ENCODE assay signal across 8 mouse cellular contexts in genomic region chrX:73007597-73008479, GRCm38 (mm10). TPM values are rescaled to one million over a fixed set of nuclear protein-coding genes. Genes with fewer than 3 reads are reported as not detected.
DNase-seq lines count a peak whose midpoint lies in the region; ATAC-seq and TF ChIP-seq lines count a peak whose summit lies in the region.

No protein-coding gene starts in this region.

- peaks cover 61% of the 10 kb centered on the region for H3K4me1 ChIP-seq in erythroblast, embryonic 14.5 days (ENCODE audit: control insufficient read depth)
- no peaks in the 10 kb centered on the region for H3K4me1 ChIP-seq in heart, embryonic 13.5 days
- H3K4me1 ChIP-seq in liver, embryonic 12.5 days, result peaks cover 36% of the 10 kb centered on the region
- no peaks in the 10 kb centered on the region for H3K4me1 ChIP-seq in stomach, embryonic 15.5 days

- peak; percentile 47; the same call in 1 of the 2 replicates for TF ChIP-seq POLR2A in brain, embryonic 14.5 days (IDR thresholded peaks at IDR 0.05; ENCODE audit: borderline replicate concordance, extremely low read depth, insufficient read depth, insufficient read length, poor library complexity, severe bottlenecking)

- peak overlapping the region; percentile 57 for H3ac ChIP-seq in C2C12 (ENCODE audit: control insufficient read depth, insufficient read length, low read depth)

- no peak overlapping the region for H3K4me3 ChIP-seq in C2C12 (ENCODE audit: insufficient read depth, poor library complexity, severe bottlenecking)
- peak overlapping the region; percentile 62 for H3K4me3 ChIP-seq in erythroblast, embryonic 14.5 days (replicated peaks)
- H3K4me3 ChIP-seq in heart, embryonic 13.5 days, result peak overlapping the region; percentile 49
- peak overlapping the region; percentile 44 for H3K4me3 ChIP-seq in liver, embryonic 12.5 days
- H3K4me3 ChIP-seq in stomach, embryonic 15.5 days (replicated peaks), result peak overlapping the region; percentile 33

- H3K79me2 ChIP-seq in C2C12 (ENCODE audit: control insufficient read depth, insufficient read depth), result no peaks in the 10 kb centered on the region

- peak; percentile 85 for TF ChIP-seq CTCF in C2C12 (IDR thresholded peaks at IDR 0.05; ENCODE audit: control insufficient read depth, insufficient read depth, insufficient read length)
- peak; percentile 94 for TF ChIP-seq CTCF in brain, embryonic 14.5 days (IDR thresholded peaks at IDR 0.05; ENCODE audit: borderline replicate concordance, extremely low read depth, insufficient read depth, insufficient read length)

- ATAC-seq in heart, embryonic 13.5 days (ENCODE audit: extremely low read depth, insufficient number of reproducible peaks, low FRiP score, low TSS enrichment), result peak; percentile 95
- ATAC-seq in liver, embryonic 12.5 days, result peak; percentile 96
- peak; percentile 99 for ATAC-seq in stomach, embryonic 15.5 days (ENCODE audit: insufficient read depth, low FRiP score, low read depth)

- no peaks in the 10 kb centered on the region for H3K9me3 ChIP-seq in erythroblast, embryonic 14.5 days (ENCODE audit: control insufficient read depth, low read length)
- H3K9me3 ChIP-seq in heart, embryonic 13.5 days, result no peaks in the 10 kb centered on the region
- no peaks in the 10 kb centered on the region for H3K9me3 ChIP-seq in liver, embryonic 12.5 days (replicated peaks)
- no peaks in the 10 kb centered on the region for H3K9me3 ChIP-seq in stomach, embryonic 15.5 days

- DNase-seq in brain, embryonic 14.5 days (ENCODE audit: low read depth), result peak; percentile 97
- DNase-seq in kidney, postnatal 10 days, result peak; percentile 94
- peak; percentile 88 to 93 for DNase-seq in natural killer cell, adult 2 months (ENCODE audit: low spot score in 2 of 2)

- H3K27ac ChIP-seq in heart, embryonic 13.5 days (replicated peaks), result peak overlapping the region; percentile 67
- peak overlapping the region; percentile 56 for H3K27ac ChIP-seq in liver, embryonic 12.5 days
- no peak overlapping the region for H3K27ac ChIP-seq in stomach, embryonic 15.5 days

- peak overlapping the region; percentile 64 for H3K4me2 ChIP-seq in heart, embryonic 13.5 days
- peak overlapping the region; percentile 65 for H3K4me2 ChIP-seq in liver, embryonic 12.5 days
- peak overlapping the region; percentile 49 for H3K4me2 ChIP-seq in stomach, embryonic 15.5 days

- no peaks in the 10 kb centered on the region for H3K36me3 ChIP-seq in C2C12 (ENCODE audit: control insufficient read depth, insufficient read depth)
- H3K36me3 ChIP-seq in erythroblast, embryonic 14.5 days (ENCODE audit: control insufficient read depth), result no peaks in the 10 kb centered on the region
- no peaks in the 10 kb centered on the region for H3K36me3 ChIP-seq in heart, embryonic 13.5 days
- no peaks in the 10 kb centered on the region for H3K36me3 ChIP-seq in liver, embryonic 12.5 days
- H3K36me3 ChIP-seq in stomach, embryonic 15.5 days, result no peaks in the 10 kb centered on the region

- 11% methylated on average over 23 of the region's 27 CpGs for WGBS in heart, embryonic 13.5 days
- 6% methylated on average over 24 of the region's 27 CpGs for WGBS in liver, embryonic 12.5 days (ENCODE audit: insufficient replicate concordance)
- WGBS in stomach, embryonic 15.5 days, result 19% methylated on average over 21 of the region's 27 CpGs

- H3K79me3 ChIP-seq in C2C12 (ENCODE audit: low read depth), result no peaks in the 10 kb centered on the region

- H3K9ac ChIP-seq in heart, embryonic 13.5 days, result peak overlapping the region; percentile 61
- H3K9ac ChIP-seq in liver, embryonic 12.5 days, result peak overlapping the region; percentile 42
- H3K9ac ChIP-seq in stomach, embryonic 15.5 days, result no peak overlapping the region

- no peaks in the 10 kb centered on the region for H3K27me3 ChIP-seq in C2C12 (ENCODE audit: control insufficient read depth, insufficient read depth, insufficient read length)
- H3K27me3 ChIP-seq in erythroblast, embryonic 14.5 days (ENCODE audit: control insufficient read depth), result no peaks in the 10 kb centered on the region
- H3K27me3 ChIP-seq in heart, embryonic 13.5 days (replicated peaks), result peaks cover 2% of the 10 kb centered on the region; the same call in 1 of the 2 replicates
- peaks cover 14% of the 10 kb centered on the region; the same call in 1 of the 2 replicates for H3K27me3 ChIP-seq in liver, embryonic 12.5 days (replicated peaks)
- no peaks in the 10 kb centered on the region for H3K27me3 ChIP-seq in stomach, embryonic 15.5 days (replicated peaks)

TF ChIP-seq in C2C12, 6 proteins besides CTCF, POLR2A, EP300 and RAD21:
- TF ChIP-seq CEBPB (IDR thresholded peaks at IDR 0.05; ENCODE audit: low read depth) (peak; percentile 54), USF1 (IDR thresholded peaks at IDR 0.05; ENCODE audit: low read depth) (no peak)

RNA-seq across cellular contexts. Expression of gene Zfp185, which starts 20.7 kb away (rescaled TPM):
- not detected for polyA plus RNA-seq in C2C12 (2012; fragmentation: generic; extraction: Trizol)
- polyA plus RNA-seq in brain, embryonic 14.5 days (2012; rRNA removed), result 1.2 and 1.5 TPM in 2 replicates
- 0.01 TPM in 1 of 2 replicates, not detected in the other for polyA plus RNA-seq in erythroblast, embryonic 14.5 days (2012)
- 3.8 and 4.3 TPM in 2 replicates for polyA plus RNA-seq in heart, embryonic 13.5 days (2015; fragmentation: Nextera tagmentation; extraction: Ambion mirVana)
- polyA plus RNA-seq in liver, embryonic 12.5 days (2016; fragmentation: Nextera tagmentation; extraction: Ambion mirVana), result 1.2 and 1.5 TPM in 2 replicates
- 11.1 and 13.8 TPM in 2 replicates for polyA plus RNA-seq in stomach, embryonic 15.5 days (2015; fragmentation: Nextera tagmentation; extraction: Ambion mirVana)

RNA-seq across cellular contexts. Expression of gene Pnma5, which starts 29.1 kb away (rescaled TPM):
- 0.06 TPM for polyA plus RNA-seq in C2C12 (2012; fragmentation: generic; extraction: Trizol)
- polyA plus RNA-seq in brain, embryonic 14.5 days (2012; rRNA removed), result 0.07 and 0.11 TPM in 2 replicates
- not detected in 2 replicates for polyA plus RNA-seq in erythroblast, embryonic 14.5 days (2012)
- polyA plus RNA-seq in heart, embryonic 13.5 days (2015; fragmentation: Nextera tagmentation; extraction: Ambion mirVana), result 0.16 TPM in 1 of 2 replicates, not detected in the other
- polyA plus RNA-seq in liver, embryonic 12.5 days (2016; fragmentation: Nextera tagmentation; extraction: Ambion mirVana), result not detected in 2 replicates
- 0.14 and 0.17 TPM in 2 replicates for polyA plus RNA-seq in stomach, embryonic 15.5 days (2015; fragmentation: Nextera tagmentation; extraction: Ambion mirVana)

RNA-seq across cellular contexts. Expression of gene Pnma3, which starts 56.7 kb away (rescaled TPM):
- not detected for polyA plus RNA-seq in C2C12 (2012; fragmentation: generic; extraction: Trizol)
- 14.5 and 15.1 TPM in 2 replicates for polyA plus RNA-seq in brain, embryonic 14.5 days (2012; rRNA removed)
- polyA plus RNA-seq in erythroblast, embryonic 14.5 days (2012), result not detected in 2 replicates
- polyA plus RNA-seq in heart, embryonic 13.5 days (2015; fragmentation: Nextera tagmentation; extraction: Ambion mirVana), result not detected in 2 replicates
- polyA plus RNA-seq in liver, embryonic 12.5 days (2016; fragmentation: Nextera tagmentation; extraction: Ambion mirVana), result not detected in 2 replicates
- 0.13 and 0.21 TPM in 2 replicates for polyA plus RNA-seq in stomach, embryonic 15.5 days (2015; fragmentation: Nextera tagmentation; extraction: Ambion mirVana)

Comparison
In these comparisons a context has a peak if more than half of its experiments do, and no peak if none do; other contexts are left out.
1. RNA of gene Pnma3, which starts 56.7 kb away (polyA plus RNA-seq): 14.5 to 15.1 TPM in brain, embryonic 14.5 days; 0.13 to 0.21 TPM in stomach, embryonic 15.5 days, not detected in C2C12 (single experiment), not detected in erythroblast, embryonic 14.5 days, not detected in heart, embryonic 13.5 days and not detected in liver, embryonic 12.5 days; every median in the first group is over 10 times any median in the second.
2. Peak in every context shown above with its lines, with median percentiles within 50 percentile points of each other: DNase-seq, ATAC-seq and H3K4me2 ChIP-seq.